Mouse (Mus musculus) lung, adult 2 months (tissue): ENCODE results near the gene Prickle4. TPM values are rescaled to one million over a fixed set of nuclear protein-coding genes. Genes with fewer than 3 reads are reported as not detected.

Experiments
- DNase-seq: peaks from one replicate; pipeline ENCODE4 v3.0.0; 2022
- H3K4me1 ChIP-seq: fragments of 200-500 bp; 2 replicates; pipeline ENCODE4 v1.6.1; 2011; ENCODE audit warnings: low read length; ENCODE audit not compliant: control insufficient read depth, insufficient read depth
- H3K4me3 ChIP-seq: fragments of 200-500 bp; replicated peaks from 2 replicates; pipeline ENCODE3; 2011; ENCODE audit warnings: low read depth, mild to moderate bottlenecking, control low read depth, low read length; ENCODE audit errors: extremely low read depth
- CTCF ChIP-seq: fragments of 200-500 bp; IDR thresholded peaks from 2 replicates; pipeline ENCODE4 v1.5.1; 2011; ENCODE audit warnings: mild to moderate bottlenecking, low read length, control low read depth; ENCODE audit not compliant: insufficient read depth
- POLR2A ChIP-seq: fragments of 200-500 bp; IDR thresholded peaks from 2 replicates; pipeline ENCODE4 v1.6.1; 2011; ENCODE audit warnings: low read depth, mild to moderate bottlenecking, control low read depth, low read length, borderline replicate concordance; ENCODE audit errors: extremely low read depth
- WGBS: fragments of 180-500 bp; shearing (Covaris S2); methylation state at CpG from one replicate; pipeline ENCODE4 v1.1.7; 2018; 5-methylcytosine and 5-hydroxymethylcytosine counted together
- polyA plus RNA-seq: library from polyadenylated mRNA; depleted of rRNA; stranded (reverse); fragments of >200 nt; gene quantifications from 2 replicates; pipeline ENCODE4 v1.2.3, GENCODE M21; 2012

Gene Prickle4
- polyA plus RNA-seq, 1 experiment: 3.3 TPM

GRCm38 (mm10) chr17:47678238-47678637, 16.3 kb downstream of the Prickle4 start:
- no peak for DNase-seq
- no peaks in the 10 kb centered on the region for H3K4me1 ChIP-seq
- WGBS: 71% methylated on average over 5 of the region's 5 CpGs
- no peak overlapping the region for H3K4me3 ChIP-seq
- TF ChIP-seq CTCF: no peak
- no peak for TF ChIP-seq POLR2A

- 16% methylated on average over 9 of the region's 9 CpGs for WGBS
- TF ChIP-seq CTCF: peak; percentile 76
- no peak for TF ChIP-seq POLR2A
- Histone ChIP-seq H3K4me1 (no peaks in the 10 kb centered on the region), H3K4me3 (no peak overlapping the region)
- DNase-seq: peak; percentile 75
These were observed 18.0 kb downstream of the Prickle4 start for GRCm38 (mm10) chr17:47676581-47676980.

GRCm38 (mm10) chr17:47672311-47673111, 22.0 kb downstream of the Prickle4 start:
- WGBS: 12% methylated on average over 67 of the region's 68 CpGs
- Histone ChIP-seq H3K4me3 (peak overlapping the region; percentile 45), H3K4me1 (no peaks in the 10 kb centered on the region)
- TF ChIP-seq CTCF (no peak), POLR2A (no peak)
- DNase-seq: peak; percentile 61

- no peaks in the 10 kb centered on the region for H3K4me1 ChIP-seq
- WGBS: 43% methylated on average over 14 of the region's 14 CpGs
- no peak for DNase-seq
- H3K4me3 ChIP-seq: no peak overlapping the region
- TF ChIP-seq CTCF (no peak), POLR2A (no peak)
These were observed 22.6 kb downstream of the Prickle4 start for GRCm38 (mm10) chr17:47671988-47672310.

- WGBS: 62% methylated on average over 4 of the region's 4 CpGs
- no peak for DNase-seq
- Histone ChIP-seq H3K4me3 (no peak overlapping the region), H3K4me1 (peaks cover 3% of the 10 kb centered on the region; the same call in 1 of the 2 replicates)
- TF ChIP-seq CTCF: no peak
- TF ChIP-seq POLR2A: no peak
These were observed 25.4 kb downstream of the Prickle4 start for GRCm38 (mm10) chr17:47669166-47669565.

- peaks cover 3% of the 10 kb centered on the region for H3K4me1 ChIP-seq
- DNase-seq: no peak
- 70% methylated on average over 7 of the region's 7 CpGs for WGBS
- no peak for TF ChIP-seq CTCF
- no peak for TF ChIP-seq POLR2A
- H3K4me3 ChIP-seq: no peak overlapping the region
These were observed 30.1 kb downstream of the Prickle4 start for GRCm38 (mm10) chr17:47664474-47664873.

GRCm38 (mm10) chr17:47663009-47663713, 31.4 kb downstream of the Prickle4 start:
- WGBS: 70% methylated on average over 9 of the region's 9 CpGs
- DNase-seq: no peak
- peaks cover 3% of the 10 kb centered on the region for H3K4me1 ChIP-seq
- H3K4me3 ChIP-seq: no peak overlapping the region
- no peak for TF ChIP-seq POLR2A
- TF ChIP-seq CTCF: no peak

- 55% methylated on average over 3 of the region's 3 CpGs for WGBS
- TF ChIP-seq CTCF (no peak), POLR2A (no peak)
- Histone ChIP-seq H3K4me3 (no peak overlapping the region), H3K4me1 (no peaks in the 10 kb centered on the region; the same call in 1 of the 2 replicates)
- no peak for DNase-seq
These were observed 35.7 kb downstream of the Prickle4 start for GRCm38 (mm10) chr17:47658741-47659243.

- no peaks in the 10 kb centered on the region; the same call in 1 of the 2 replicates for H3K4me1 ChIP-seq
- TF ChIP-seq POLR2A (no peak), CTCF (no peak)
- no peak for DNase-seq
- 65% methylated on average over 4 of the region's 4 CpGs for WGBS
- H3K4me3 ChIP-seq: no peak overlapping the region
These were observed 36.6 kb downstream of the Prickle4 start for GRCm38 (mm10) chr17:47657901-47658300.
